Mouse (Mus musculus) neural tube, embryonic 10.5 days (tissue): ENCODE results near the gene Ccdc14.
A peak's percentile ranks its signal among the peaks of the same experiment; 100 is the strongest.
"Not testable (repeated sequence)": the region's sequence is repeated elsewhere in the genome, so short reads cannot be mapped to it uniquely, and the experiment has no call there.

Source experiments
- DNase-seq: peaks from one replicate; pipeline ENCODE4 v3.0.0-alpha.2; 2017; ENCODE audit warnings: low spot score; ENCODE audit errors: extremely low spot score

Gene Ccdc14

GRCm38 (mm10) chr16:34690334-34691144, at the start of gene Ccdc14:
Gene Ccdc14 (plus strand): TSS chr16:34690616.
- peak; percentile 93 for DNase-seq

- DNase-seq: no peak
These were observed 46.7 kb upstream of the Ccdc14 start for GRCm38 (mm10) chr16:34643511-34644259.

GRCm38 (mm10) chr16:34649621-34650020, 40.8 kb upstream of the Ccdc14 start, which contains the start of gene Ropn1:
Gene Ropn1 (plus strand): TSS chr16:34649921.
- DNase-seq: no peak

GRCm38 (mm10) chr16:34653023-34653422, 37.4 kb upstream of the Ccdc14 start:
- no peak for DNase-seq

GRCm38 (mm10) chr16:34657566-34657965, 32.9 kb upstream of the Ccdc14 start:
- not testable (repeated sequence) for DNase-seq

- DNase-seq: no peak
These were observed 32.4 kb upstream of the Ccdc14 start for GRCm38 (mm10) chr16:34657983-34658382.

- DNase-seq: no peak
These were observed 32.0 kb upstream of the Ccdc14 start for GRCm38 (mm10) chr16:34658388-34658787.

- DNase-seq: no peak
These were observed 25.9 kb upstream of the Ccdc14 start for GRCm38 (mm10) chr16:34664553-34664952.

GRCm38 (mm10) chr16:34667031-34667726, 23.2 kb upstream of the Ccdc14 start:
- peak; percentile 71 for DNase-seq

- no peak for DNase-seq
These were observed 22.1 kb upstream of the Ccdc14 start for GRCm38 (mm10) chr16:34668341-34668740.

- DNase-seq: no peak
These were observed 18.4 kb upstream of the Ccdc14 start for GRCm38 (mm10) chr16:34671966-34672365.

GRCm38 (mm10) chr16:34672822-34673221, 17.6 kb upstream of the Ccdc14 start:
- DNase-seq: no peak

GRCm38 (mm10) chr16:34674365-34674764, 16.1 kb upstream of the Ccdc14 start:
- no peak for DNase-seq

- no peak for DNase-seq
These were observed 8.6 kb upstream of the Ccdc14 start for GRCm38 (mm10) chr16:34681823-34682222.

- DNase-seq: no peak
These were observed 537 bp upstream of the Ccdc14 start for GRCm38 (mm10) chr16:34689879-34690278.

GRCm38 (mm10) chr16:34691156-34691555, 740 bp downstream of the Ccdc14 start:
- peak; percentile 23 for DNase-seq

- no peak for DNase-seq
These were observed 4.1 kb downstream of the Ccdc14 start for GRCm38 (mm10) chr16:34694477-34694876.

- DNase-seq: not testable (repeated sequence)
These were observed 8.3 kb downstream of the Ccdc14 start for GRCm38 (mm10) chr16:34698721-34699120.

- peak; percentile 64 for DNase-seq
These were observed 9.9 kb downstream of the Ccdc14 start for GRCm38 (mm10) chr16:34700165-34700827.

GRCm38 (mm10) chr16:34700828-34701216, 10.4 kb downstream of the Ccdc14 start:
- DNase-seq: no peak

GRCm38 (mm10) chr16:34706019-34706418, 15.6 kb downstream of the Ccdc14 start:
- DNase-seq: no peak
